Mouse (Mus musculus) stomach, embryonic 15.5 days (tissue): Measurements from ENCODE around the gene Gm8922. TPM values are rescaled to one million over a fixed set of nuclear protein-coding genes. Genes with fewer than 3 reads are reported as not detected.
"Not testable (repeated sequence)": the region's sequence is repeated elsewhere in the genome, so short reads cannot be mapped to it uniquely, and the experiment has no call there.

ENCODE experiments used
- ATAC-seq: fragments of 200-750 bp; cut with Nextera tagmentation; 2 replicates; pipeline ENCODE4 v1.8.0; 2017; ENCODE audit warnings: low read depth, moderate number of reproducible peaks, moderate TSS enrichment; ENCODE audit not compliant: insufficient read depth, low FRiP score
- H3K27ac ChIP-seq: fragments of 300-500 bp; sonication (generic); 2 replicates; pipeline ENCODE4 v1.5.1; 2015; ENCODE audit warnings: mild to moderate bottlenecking, inconsistent platforms
- H3K27me3 ChIP-seq: fragments of 300-500 bp; sonication (generic); replicated peaks from 2 replicates; pipeline ENCODE4 v1.6.1; 2015; ENCODE audit warnings: inconsistent platforms
- H3K36me3 ChIP-seq: fragments of 300-500 bp; sonication (generic); 2 replicates; pipeline ENCODE4 v1.6.1; 2015; ENCODE audit warnings: inconsistent platforms
- H3K4me1 ChIP-seq: fragments of 300-500 bp; sonication (generic); 2 replicates; pipeline ENCODE4 v1.6.1; 2015; ENCODE audit warnings: inconsistent platforms
- H3K4me2 ChIP-seq: fragments of 300-500 bp; sonication (generic); 2 replicates; pipeline ENCODE4 v1.6.1; 2015; ENCODE audit warnings: mild to moderate bottlenecking, inconsistent platforms
- H3K4me3 ChIP-seq: fragments of 300-500 bp; sonication (generic); replicated peaks from 2 replicates; pipeline ENCODE4 v1.5.1; 2015; ENCODE audit warnings: inconsistent platforms
- H3K9ac ChIP-seq: fragments of 300-500 bp; sonication (generic); 2 replicates; pipeline ENCODE4 v1.6.1; 2015; ENCODE audit warnings: inconsistent platforms
- H3K9me3 ChIP-seq: fragments of 300-500 bp; sonication (generic); 2 replicates; pipeline ENCODE4 v1.6.1; 2016; ENCODE audit warnings: inconsistent platforms
- WGBS: fragments of 180-500 bp; shearing (Covaris S2); methylation state at CpG from one replicate; pipeline ENCODE4 v1.1.7; 2015; 5-methylcytosine and 5-hydroxymethylcytosine counted together
- polyA plus RNA-seq: library from polyadenylated mRNA; unstranded; fragments of >200 nt; fragmentation: Nextera tagmentation; extraction: Ambion mirVana; gene quantifications from 2 replicates; pipeline ENCODE4 v1.2.1, GENCODE M21; 2015

Gene Gm8922
- not detected in 2 replicates for polyA plus RNA-seq

- H3K36me3 ChIP-seq, H3K4me3 ChIP-seq, ATAC-seq, H3K9me3 ChIP-seq, H3K27ac ChIP-seq, H3K4me1 ChIP-seq, H3K4me2 ChIP-seq, H3K9ac ChIP-seq, H3K27me3 ChIP-seq: not testable (repeated sequence)
- WGBS, result no CpG with 5 or more reads among the region's 2 CpGs
These were observed at the start of gene Gm8922 for GRCm38 (mm10) chr5:11681659-11682058. Gene Gm8922, plus strand, starts transcription at chr5:11681959.

Other genes starting within 250 kb of the Gm8922 start
- gene Gm8906, start 179.3 kb upstream of the Gm8922 start, polyA plus RNA-seq, result not detected in 2 replicates
- not detected in 2 replicates for gene Gm6460, start 87.0 kb upstream of the Gm8922 start, polyA plus RNA-seq
- not detected in 2 replicates for gene Gm8926, start 88.6 kb downstream of the Gm8922 start, polyA plus RNA-seq
- gene Gm6465, start 163.6 kb downstream of the Gm8922 start, polyA plus RNA-seq, result not detected in 2 replicates
- gene 4933402N22Rik, start 236.1 kb downstream of the Gm8922 start, polyA plus RNA-seq, result not detected in 2 replicates